Mouse (Mus musculus) spleen, postnatal 10 days (tissue): ENCODE measurements around the gene Tagln.

ENCODE experiments used
- DNase-seq, 2 experiments: peaks; one replicate each; pipeline ENCODE4 v3.0.0; 2021 to 2022; ENCODE audit warnings: low spot score in 2 of 2

Tagln gene

DNA sequence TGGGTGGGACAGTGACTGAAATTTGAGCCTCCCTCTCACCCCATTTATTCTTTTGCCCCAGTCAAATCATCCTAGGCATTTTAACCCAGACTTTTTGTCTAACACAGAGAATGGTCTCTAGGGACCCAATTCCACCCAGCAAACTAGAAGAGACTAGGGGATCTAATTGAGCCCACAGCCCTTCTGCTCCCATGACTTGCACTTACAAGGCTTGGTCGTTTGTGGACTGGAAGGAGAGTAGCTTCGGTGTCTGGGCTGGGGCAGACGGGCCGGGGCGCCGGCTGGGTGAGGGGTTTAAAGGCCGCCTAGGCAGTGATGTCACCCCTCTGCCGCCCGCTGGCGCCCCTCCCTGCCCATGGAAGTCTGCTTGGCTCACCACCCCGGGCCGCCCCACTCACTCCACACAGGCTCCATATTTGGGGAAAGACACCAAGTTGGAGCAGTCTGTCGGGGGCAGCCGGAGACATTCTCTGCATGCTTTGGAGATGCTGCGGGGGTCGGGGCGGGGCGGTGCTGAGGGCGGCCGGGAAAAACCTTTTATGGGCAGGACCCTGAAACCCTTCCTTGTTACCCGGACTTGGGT lies at the start of gene Tagln:
Tagln (minus strand) TSS at position 431 of the 583 bp plus-strand sequence.
- no peak for DNase-seq

DNA sequence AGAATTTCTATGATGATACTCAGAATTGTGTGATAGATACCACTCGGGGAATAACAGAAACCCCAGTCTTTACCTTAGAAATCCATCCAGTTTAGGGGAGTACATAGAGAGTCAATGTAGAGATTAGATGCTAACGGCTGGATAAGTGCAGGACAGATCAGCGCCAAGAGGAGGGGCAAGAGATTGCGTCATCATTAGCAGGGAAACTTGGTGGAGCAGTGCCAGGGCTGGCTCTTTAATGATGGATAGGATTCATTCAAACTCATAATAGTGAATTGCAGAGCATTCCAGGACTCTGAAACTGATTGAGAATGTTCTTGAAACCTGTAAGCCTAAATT lies 49.3 kb upstream of the Tagln start:
- DNase-seq = peak in 1 of 2 experiments; percentile 49

DNA sequence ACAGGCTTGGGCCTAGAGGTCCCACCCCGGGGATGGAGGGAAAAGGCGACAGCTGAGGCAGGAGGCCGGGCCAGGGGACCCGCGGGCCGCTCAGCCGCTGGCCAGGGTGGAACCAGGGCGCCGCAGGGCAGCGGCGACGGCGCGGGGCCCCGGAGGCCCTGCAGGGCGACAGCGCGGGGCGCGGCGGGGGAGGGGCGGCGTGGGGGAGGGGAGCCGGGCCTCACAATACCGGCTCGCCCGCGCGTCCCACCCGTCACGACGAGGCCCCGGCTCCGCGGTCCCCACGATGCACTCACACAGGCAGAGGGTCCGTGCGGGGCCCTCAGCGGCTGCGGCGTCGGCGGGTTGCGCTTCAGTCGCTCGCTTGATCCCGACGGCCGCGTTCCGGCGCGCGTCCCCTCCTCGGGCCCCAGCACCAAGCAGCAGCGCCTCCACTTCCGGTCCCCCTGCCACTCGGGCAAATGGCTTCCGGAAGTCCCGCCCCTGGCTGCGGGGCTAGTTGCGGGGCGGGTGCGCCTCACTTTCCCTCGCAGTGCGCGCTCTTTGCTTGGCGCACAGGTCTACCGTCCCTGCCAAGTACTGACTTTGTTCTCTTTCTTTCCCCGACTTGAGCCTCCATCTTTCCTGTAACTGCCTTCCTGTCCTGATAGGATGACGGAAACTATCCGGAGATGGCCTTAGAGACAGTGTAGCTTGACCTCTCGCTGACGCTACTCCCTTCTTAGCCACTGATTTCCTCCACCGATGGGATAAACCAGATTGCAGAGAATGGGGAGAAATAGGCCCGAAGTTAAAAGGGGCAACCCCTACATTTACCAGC lies 48.8 kb upstream of the Tagln start:
- DNase-seq = peak; percentile 85 to 93

DNA sequence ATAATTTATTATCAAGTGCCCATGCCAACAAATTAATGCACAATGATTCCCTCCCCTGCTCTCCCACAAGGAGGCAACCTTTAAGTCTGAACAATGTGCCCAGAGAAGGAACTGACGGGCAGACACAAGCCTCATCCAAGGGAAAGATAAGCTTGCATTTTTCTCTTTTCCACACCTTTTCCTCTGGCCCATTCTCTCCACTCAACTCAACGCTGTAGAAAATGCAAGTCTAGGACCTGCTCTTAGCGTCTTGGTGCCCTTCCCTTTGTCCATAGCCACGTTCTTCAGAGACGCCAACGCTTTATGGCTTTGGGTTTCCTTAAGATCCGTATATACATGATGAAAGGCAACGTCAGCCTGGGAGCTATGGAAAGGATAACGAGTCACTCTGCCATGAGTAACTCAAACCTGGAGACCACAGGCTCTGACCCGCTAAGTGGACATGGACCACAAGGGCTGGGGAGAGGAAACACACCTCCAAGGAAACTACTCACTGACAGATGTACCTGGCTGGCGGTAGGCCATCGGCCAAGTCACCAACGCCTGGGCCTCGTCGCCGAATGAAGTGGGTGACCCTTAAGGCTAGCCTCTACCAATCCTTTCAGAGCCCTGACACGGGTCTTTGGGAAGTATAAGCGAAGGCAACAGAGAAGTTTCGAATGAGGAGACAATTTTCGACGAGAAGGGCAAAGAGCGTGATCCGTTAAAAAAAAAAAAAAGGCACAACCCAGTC lies 48.0 kb upstream of the Tagln start:
- peak; percentile 51 to 62 for DNase-seq

GRCm38 (mm10) chr9:45981331-45981730 lies 45.5 kb upstream of the Tagln start:
- DNase-seq = peak in 1 of 2 experiments; percentile 33

DNA sequence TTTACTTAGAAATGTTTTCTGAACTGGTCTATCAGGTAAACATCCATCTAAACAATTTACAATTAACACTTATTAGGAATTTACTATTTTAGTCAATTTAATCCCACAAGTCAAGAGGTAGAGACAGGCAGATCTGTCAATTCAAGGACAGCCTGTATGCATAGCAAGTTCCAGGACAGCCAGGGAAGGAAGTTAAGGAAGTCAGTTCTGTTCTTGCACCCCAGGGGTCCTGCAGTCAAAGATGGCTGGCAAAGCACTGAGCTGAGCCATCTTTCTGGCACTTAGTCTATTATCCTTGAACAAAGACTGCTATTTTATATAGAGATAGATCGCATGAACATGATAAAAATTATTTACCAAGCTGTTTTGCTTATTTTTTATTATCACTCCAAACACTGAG lies 44.8 kb upstream of the Tagln start:
- no peak for DNase-seq

GRCm38 (mm10) chr9:45979778-45980177 lies 43.9 kb upstream of the Tagln start:
- DNase-seq = no peak

DNA sequence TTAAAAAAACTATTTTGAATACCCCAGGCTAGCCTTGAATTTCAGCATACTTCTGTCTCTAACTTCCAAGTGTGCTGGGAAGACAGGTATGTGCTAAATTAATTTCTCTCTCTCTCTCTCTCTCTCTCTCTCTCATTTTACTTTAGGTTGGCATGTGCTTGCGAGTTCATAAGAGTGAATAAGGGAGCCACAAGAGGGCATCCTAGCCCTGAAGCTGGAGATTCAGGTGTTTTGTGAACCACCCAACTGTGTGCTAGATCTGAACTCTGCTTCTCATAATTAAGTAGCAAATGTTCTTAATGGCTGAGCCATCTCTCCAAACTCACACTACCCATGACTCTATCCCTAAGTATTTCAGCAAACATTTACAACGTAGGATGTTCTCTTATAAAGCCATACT lies 41.0 kb upstream of the Tagln start:
- DNase-seq = no peak

DNA sequence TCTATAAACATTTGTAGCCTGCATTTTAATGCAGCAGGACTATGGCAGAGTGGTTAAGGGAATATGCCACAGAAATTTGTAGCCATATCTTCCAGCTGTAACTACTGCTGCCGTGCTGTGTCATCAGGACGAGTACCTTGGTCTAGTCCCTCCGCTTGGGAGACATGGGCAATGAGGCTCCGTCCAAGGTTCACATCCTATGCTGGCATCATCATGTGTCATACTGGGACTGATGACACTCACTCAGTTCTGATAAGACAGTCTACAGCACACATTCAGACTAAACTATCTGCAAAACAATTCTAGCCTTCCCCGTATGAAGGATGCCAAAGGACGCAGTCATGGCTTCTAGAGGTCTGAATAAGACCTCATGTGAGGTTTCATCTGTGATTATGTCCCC lies 27.7 kb upstream of the Tagln start:
- DNase-seq = no peak

GRCm38 (mm10) chr9:45961855-45962254 lies 26.0 kb upstream of the Tagln start:
- DNase-seq = no peak

DNA sequence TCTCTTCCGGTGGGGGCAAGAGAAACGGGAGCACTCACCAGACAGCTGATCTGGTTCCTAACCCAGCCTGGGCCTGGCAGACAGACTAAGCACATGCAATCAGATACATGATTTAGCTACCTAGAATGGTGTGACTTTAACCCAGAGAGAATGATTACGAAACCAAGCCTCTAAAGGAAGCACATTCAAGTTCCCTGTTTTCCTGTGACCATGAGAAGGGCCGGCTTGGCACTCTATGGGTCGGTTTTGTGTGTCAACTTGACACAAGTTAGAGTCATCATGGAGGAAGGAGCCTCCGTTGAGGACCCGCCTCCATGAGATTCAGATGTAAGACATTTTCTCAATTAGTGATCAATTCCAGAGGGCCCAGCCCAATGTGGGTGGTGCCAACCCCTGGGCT lies 23.8 kb upstream of the Tagln start:
- no peak for DNase-seq

DNA sequence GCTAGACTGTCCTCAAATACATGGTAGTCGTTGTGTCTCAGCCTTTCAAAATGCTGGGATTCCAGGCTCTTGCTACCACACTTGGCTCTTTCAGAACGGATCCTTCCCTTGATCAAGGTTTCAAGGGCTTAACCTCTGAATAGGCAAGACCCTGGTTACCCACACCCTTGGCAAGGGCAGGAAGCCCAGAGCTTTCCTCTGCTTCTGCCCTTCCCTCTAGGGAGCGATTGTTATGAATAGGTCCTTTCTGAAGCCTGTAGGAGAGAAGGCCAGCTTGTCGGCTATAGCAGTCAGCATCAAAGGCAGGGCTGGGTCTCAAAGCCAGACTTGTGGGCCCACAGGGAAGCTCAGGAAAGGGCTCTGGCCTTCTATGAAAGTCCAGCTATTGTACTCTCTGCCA lies 23.0 kb upstream of the Tagln start:
- no peak for DNase-seq

DNA sequence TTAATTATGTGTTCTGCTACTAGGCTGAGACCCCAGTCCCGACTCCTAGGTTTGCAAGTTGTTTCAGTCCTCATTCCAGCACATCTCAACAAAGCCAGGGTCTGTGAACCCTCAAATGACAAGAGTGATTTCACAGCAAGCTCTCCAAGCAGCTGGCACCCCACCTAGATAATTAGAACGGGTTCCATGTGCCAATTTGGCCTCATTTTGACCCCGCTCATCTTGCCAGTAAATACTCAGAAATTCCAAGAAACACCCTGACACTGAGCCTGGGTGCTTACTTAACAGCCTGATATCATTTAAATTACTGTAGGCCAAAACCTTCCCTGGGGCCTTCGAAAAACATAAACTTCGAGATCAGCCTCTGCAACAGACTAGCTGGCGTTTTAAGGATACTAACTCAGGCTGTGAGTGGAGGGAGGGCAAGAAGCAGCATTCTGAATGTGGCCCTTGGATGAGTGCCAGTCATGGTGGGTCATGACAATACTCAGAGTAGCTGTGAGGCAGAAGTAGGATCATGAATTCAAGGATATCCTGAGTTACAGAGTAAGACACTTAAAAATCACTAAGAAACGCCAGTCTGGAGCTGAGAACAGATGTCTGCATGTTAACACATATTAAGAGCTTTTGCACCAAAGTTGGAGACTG lies 22.3 kb upstream of the Tagln start:
- DNase-seq = no peak

- peak in 1 of 2 experiments; percentile 90 for DNase-seq
Observed at GRCm38 (mm10) chr9:45955107-45955963, 19.5 kb upstream of the Tagln start, which contains the start of gene Sidt2. TSS of gene Sidt2 (minus strand) at chr9:45955258.

DNA sequence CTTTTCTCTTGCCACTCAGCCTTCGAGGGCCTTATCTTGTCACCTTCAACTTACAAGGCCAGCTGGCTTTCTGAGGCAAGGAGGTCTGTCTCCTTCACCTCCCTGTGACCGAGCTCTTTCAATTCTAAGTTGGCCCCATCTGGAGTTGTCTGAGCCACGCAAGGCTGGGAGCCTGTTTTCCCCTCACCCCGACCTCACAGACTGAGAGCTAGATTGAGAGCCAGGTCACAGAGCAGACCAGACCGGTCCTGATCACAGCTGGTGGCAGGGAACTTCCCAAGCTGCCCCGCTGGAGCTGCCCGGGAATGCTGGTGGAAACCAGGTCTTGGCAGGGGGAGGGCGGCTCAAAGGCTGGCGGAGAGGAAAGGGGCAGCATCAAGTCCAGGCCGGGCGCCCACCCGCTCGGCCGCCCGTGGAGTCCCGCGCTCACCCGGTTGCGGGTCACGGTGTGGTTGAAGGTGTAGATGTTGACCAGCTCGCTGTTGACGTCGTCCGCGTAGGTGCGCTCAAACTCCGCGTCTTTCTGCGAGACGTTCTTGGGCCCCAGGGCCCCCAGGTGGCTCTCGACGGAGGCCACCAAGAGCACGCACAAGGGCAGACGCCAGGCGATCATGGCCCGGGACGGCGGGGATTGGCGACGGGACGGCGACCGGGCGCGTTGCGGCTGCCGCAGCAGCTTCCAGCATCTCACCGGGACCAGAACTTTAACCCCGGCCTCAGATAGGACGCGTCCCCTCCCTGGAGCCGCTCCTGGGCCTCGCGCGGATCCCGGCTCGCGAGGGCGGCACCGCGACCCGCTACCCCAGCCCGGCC lies 18.6 kb upstream of the Tagln start:
- DNase-seq = peak; percentile 65 to 78

DNA sequence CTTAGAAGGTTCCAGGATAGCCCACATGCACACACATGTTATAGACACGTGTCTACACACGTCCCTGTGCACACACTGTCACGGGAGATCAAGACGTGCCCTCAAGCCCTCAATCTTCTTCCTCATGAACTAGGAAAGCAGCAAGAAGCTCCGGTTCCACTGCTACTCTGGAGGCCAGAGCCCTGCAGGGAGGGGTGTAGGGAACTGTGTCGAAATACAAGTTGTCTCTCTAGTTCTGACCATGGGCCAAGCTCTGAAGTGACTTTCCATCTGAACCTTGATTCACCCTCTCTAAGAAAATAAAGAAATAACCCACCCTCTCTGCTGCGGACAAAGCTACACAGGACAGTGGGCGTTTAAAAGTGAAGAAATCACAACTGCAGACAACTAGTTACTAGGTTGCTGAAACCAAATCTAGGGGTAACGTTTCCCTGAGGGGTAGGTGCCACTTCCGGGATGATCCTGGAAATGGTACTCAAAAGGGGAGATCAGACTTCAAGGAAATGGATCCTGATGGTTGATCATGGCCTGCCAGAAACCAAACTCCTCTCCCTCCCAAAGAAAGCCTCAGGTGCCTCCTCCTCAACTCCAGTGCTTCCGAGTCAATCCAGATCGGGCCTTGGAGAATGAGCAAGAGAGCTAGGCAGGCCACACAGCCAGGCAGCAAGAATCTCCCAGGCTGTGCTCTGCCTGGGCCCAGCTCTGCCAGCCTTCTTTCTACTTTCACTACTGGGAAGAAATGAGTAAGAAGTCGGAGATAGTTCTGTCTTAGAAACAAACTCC lies 17.8 kb upstream of the Tagln start:
- DNase-seq = no peak

- no peak for DNase-seq
Observed at GRCm38 (mm10) chr9:45952890-45953289, 17.0 kb upstream of the Tagln start.

GRCm38 (mm10) chr9:45952057-45952456 lies 16.2 kb upstream of the Tagln start:
- DNase-seq = no peak

- DNase-seq = no peak
Observed at GRCm38 (mm10) chr9:45946872-45947183, 11.0 kb upstream of the Tagln start.
